Mouse (Mus musculus) liver, embryonic 12.5 days (tissue): Measurements from ENCODE around the gene Dcaf7. TPM values are rescaled to one million over a fixed set of nuclear protein-coding genes. Genes with fewer than 3 reads are reported as not detected.

Experiments used
- ATAC-seq: fragments of 200-750 bp; cut with Nextera tagmentation; 2 replicates; pipeline ENCODE4 v1.8.0; 2017; ENCODE audit warnings: moderate number of reproducible peaks, mild to moderate bottlenecking, moderate library complexity
- H3K27ac ChIP-seq: fragments of 300-500 bp; sonication (generic); 2 replicates; pipeline ENCODE4 v1.5.1; 2016; ENCODE audit warnings: mild to moderate bottlenecking
- H3K27me3 ChIP-seq: fragments of 300-500 bp; sonication (generic); replicated peaks from 2 replicates; pipeline ENCODE4 v1.6.1; 2016; ENCODE audit warnings: mild to moderate bottlenecking, moderate library complexity
- H3K36me3 ChIP-seq: fragments of 300-500 bp; sonication (generic); 2 replicates; pipeline ENCODE4 v1.6.1; 2016; ENCODE audit warnings: mild to moderate bottlenecking, moderate library complexity
- H3K4me1 ChIP-seq: fragments of 300-500 bp; sonication (generic); 2 replicates; pipeline ENCODE4 v1.6.1; 2016
- H3K4me2 ChIP-seq: fragments of 300-500 bp; sonication (generic); 2 replicates; pipeline ENCODE4 v1.6.1; 2016; ENCODE audit warnings: mild to moderate bottlenecking, moderate library complexity
- H3K4me3 ChIP-seq: fragments of 300-500 bp; sonication (generic); 2 replicates; pipeline ENCODE4 v1.5.1; 2016; ENCODE audit warnings: mild to moderate bottlenecking, moderate library complexity
- H3K9ac ChIP-seq: fragments of 300-500 bp; sonication (generic); 2 replicates; pipeline ENCODE4 v1.6.1; 2016; ENCODE audit warnings: mild to moderate bottlenecking, moderate library complexity
- H3K9me3 ChIP-seq: fragments of 300-500 bp; sonication (generic); replicated peaks from 2 replicates; pipeline ENCODE4 v1.6.1; 2016; ENCODE audit warnings: mild to moderate bottlenecking, moderate library complexity
- WGBS: fragments of 180-500 bp; shearing (Covaris S2); methylation state at CpG from one replicate; pipeline ENCODE4 v1.1.7; 2016; ENCODE audit not compliant: insufficient replicate concordance; 5-methylcytosine and 5-hydroxymethylcytosine counted together
- polyA plus RNA-seq: library from polyadenylated mRNA; unstranded; fragments of >200 nt; fragmentation: Nextera tagmentation; extraction: Ambion mirVana; gene quantifications from 2 replicates; pipeline ENCODE4 v1.2.1, GENCODE M21; 2016

Gene Dcaf7
- polyA plus RNA-seq = 41.5 and 43.0 TPM in 2 replicates

GRCm38 (mm10) chr11:106036548-106037417, at the start of gene Dcaf7:
TSS of gene Dcaf7 (plus strand) at chr11:106036872.
- whole genome bisulfite sequencing = under 1% methylated on average over 66 of the region's 66 CpGs
- peak within 1 kb of the TSS; percentile 90 for H3K27ac ChIP-seq
- H3K36me3 ChIP-seq = no peaks in the 10 kb centered on the region; the same call in 1 of the 2 replicates
- no peaks in the 10 kb centered on the region for H3K9me3 ChIP-seq
- H3K4me3 ChIP-seq = peak within 1 kb of the TSS; percentile 99
- H3K4me2 ChIP-seq = peak within 1 kb of the TSS; percentile 91
- peak; percentile 98 for ATAC-seq
- peak within 1 kb of the TSS; percentile 92 for H3K9ac ChIP-seq
- no peaks in the 10 kb centered on the region for H3K27me3 ChIP-seq
- H3K4me1 ChIP-seq = peaks cover 55% of the 10 kb centered on the region

DNA sequence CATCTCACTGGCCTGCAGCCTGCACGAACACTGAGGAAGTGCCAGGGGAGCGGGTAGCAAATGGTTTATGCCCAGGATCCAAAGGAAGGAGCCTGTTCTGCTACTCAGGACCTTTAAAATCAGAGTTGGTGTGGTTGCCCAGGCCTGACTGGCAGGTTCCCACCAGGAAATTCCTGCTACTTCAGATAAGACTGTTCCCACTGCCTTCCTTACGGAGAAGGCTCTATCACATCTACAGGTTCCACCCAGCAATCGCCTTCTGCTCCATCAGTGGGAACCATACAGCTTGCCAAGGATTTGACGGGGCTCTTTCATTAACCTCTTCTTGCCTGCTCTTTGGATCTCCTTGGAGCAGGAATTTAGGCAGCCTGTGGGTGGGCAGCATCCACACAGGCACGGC, 49.2 kb upstream of the Dcaf7 start:
- Histone ChIP-seq H3K36me3 (no peaks in the 10 kb centered on the region), H3K4me2 (no peak overlapping the region), H3K9me3 (no peaks in the 10 kb centered on the region), H3K27me3 (peaks cover 13% of the 10 kb centered on the region; the same call in 1 of the 2 replicates), H3K4me1 (0 out of 2 replicates have a peak, but pooled peaks cover 3% of the 10 kb centered on the region), H3K27ac (no peak overlapping the region), H3K4me3 (no peak overlapping the region), H3K9ac (no peak overlapping the region)
- no peak for ATAC-seq
- WGBS = 40% methylated on average over 6 of the region's 6 CpGs

- 58% methylated on average over 6 of the region's 6 CpGs for WGBS
- 0 out of 2 replicates have a peak, but pooled peaks cover 3% of the 10 kb centered on the region for H3K4me1 ChIP-seq
- H3K9ac ChIP-seq = no peak overlapping the region
- no peak overlapping the region for H3K27ac ChIP-seq
- ATAC-seq = no peak
- H3K4me3 ChIP-seq = no peak overlapping the region
- no peak overlapping the region for H3K4me2 ChIP-seq
- peaks cover 13% of the 10 kb centered on the region; the same call in 1 of the 2 replicates for H3K27me3 ChIP-seq
- no peaks in the 10 kb centered on the region for H3K9me3 ChIP-seq
- no peaks in the 10 kb centered on the region for H3K36me3 ChIP-seq
These were observed 47.2 kb upstream of the Dcaf7 start for GRCm38 (mm10) chr11:105989446-105989845.

DNA sequence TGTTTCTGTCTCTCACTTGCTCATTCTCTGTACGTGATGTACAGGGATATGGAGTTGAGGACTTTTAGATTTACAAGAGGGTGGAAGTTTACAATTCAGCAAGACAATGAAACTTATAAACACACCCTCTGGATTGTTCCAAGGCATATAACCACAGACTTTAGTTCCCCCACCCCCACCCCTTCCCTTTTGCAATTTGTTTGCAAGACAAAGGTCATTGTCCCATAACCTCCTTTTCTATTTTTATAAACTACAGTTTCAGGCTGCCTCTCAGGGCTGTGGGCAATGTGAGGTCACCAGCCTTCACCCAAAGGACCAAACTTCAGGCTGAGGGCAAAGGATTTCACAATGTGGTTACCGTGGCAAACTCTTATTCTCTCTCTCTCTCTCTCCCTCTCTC, 46.4 kb upstream of the Dcaf7 start:
- WGBS = 34% methylated on average over 2 of the region's 2 CpGs

DNA sequence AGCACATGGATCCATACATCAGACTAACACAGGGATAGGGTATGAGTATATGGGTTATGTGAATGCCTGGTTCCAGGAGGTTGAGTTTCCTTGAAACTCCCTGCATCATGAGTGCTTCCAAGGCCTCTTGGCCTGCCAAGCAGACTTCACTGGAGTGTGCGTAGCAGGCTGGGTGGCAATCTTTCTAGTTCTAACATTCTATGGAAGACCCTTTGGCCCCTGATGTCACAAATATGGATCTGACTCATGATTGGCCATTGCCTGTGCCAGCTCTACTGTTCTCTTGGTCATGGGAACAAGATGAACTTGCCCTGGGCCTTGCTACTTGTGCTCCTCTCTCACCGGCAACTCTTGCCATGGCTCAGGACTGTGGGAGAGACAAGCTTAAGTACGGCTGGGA, 42.3 kb upstream of the Dcaf7 start, which contains the start of gene Ace3:
Gene Ace3 (plus strand): TSS at position 301 of the 400 bp plus-strand sequence.
- H3K9me3 ChIP-seq = no peaks in the 10 kb centered on the region
- no peak within 1 kb of the TSS for H3K4me3 ChIP-seq
- H3K27ac ChIP-seq = no peak within 1 kb of the TSS
- H3K36me3 ChIP-seq = no peaks in the 10 kb centered on the region
- 85% methylated on average over 3 of the region's 3 CpGs for WGBS
- H3K9ac ChIP-seq = no peak within 1 kb of the TSS
- H3K27me3 ChIP-seq = peaks cover 17% of the 10 kb centered on the region
- ATAC-seq = no peak
- 0 out of 2 replicates have a peak, but pooled peaks cover 3% of the 10 kb centered on the region for H3K4me1 ChIP-seq
- H3K4me2 ChIP-seq = no peak within 1 kb of the TSS

More for the DNA sequence above, 46.4 kb upstream of the Dcaf7 start:
- no peak for ATAC-seq
- Histone ChIP-seq H3K27ac (no peak overlapping the region), H3K36me3 (no peaks in the 10 kb centered on the region), H3K9ac (no peak overlapping the region), H3K4me2 (no peak overlapping the region), H3K9me3 (no peaks in the 10 kb centered on the region), H3K27me3 (peaks cover 13% of the 10 kb centered on the region), H3K4me3 (no peak overlapping the region), H3K4me1 (0 out of 2 replicates have a peak, but pooled peaks cover 3% of the 10 kb centered on the region)

DNA sequence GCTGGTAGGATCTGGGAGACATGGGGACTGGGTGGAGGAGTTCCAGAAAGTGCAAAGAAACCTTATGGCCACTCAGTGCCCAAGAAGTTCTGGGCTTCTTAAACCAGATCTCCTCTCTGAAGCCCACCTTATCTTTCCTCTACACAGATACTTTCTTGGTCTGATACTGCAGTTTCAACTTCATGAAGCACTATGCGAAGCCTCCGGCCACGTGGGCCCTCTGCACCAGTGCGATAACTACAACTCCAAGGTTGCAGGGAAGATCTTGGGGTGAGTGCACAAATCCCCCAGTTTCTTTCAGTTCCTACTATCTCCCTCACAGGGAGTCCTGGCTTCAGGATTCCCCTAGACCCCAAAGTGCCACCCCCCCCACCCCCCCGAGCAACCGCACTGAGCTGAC, 36.6 kb upstream of the Dcaf7 start:
- Histone ChIP-seq H3K9ac (no peak overlapping the region), H3K9me3 (no peaks in the 10 kb centered on the region), H3K4me1 (no peaks in the 10 kb centered on the region), H3K36me3 (no peaks in the 10 kb centered on the region), H3K27me3 (peaks cover 27% of the 10 kb centered on the region), H3K4me2 (no peak overlapping the region), H3K27ac (no peak overlapping the region), H3K4me3 (no peak overlapping the region)
- 69% methylated on average over 6 of the region's 6 CpGs for WGBS
- ATAC-seq = no peak

GRCm38 (mm10) chr11:106001718-106002117, 35.0 kb upstream of the Dcaf7 start:
- H3K4me1 ChIP-seq = 0 out of 2 replicates have a peak, but pooled peaks cover 6% of the 10 kb centered on the region
- no peak overlapping the region for H3K4me3 ChIP-seq
- H3K27me3 ChIP-seq = peaks cover 30% of the 10 kb centered on the region; the same call in 1 of the 2 replicates
- no peaks in the 10 kb centered on the region for H3K36me3 ChIP-seq
- no peak overlapping the region for H3K4me2 ChIP-seq
- H3K9me3 ChIP-seq = no peaks in the 10 kb centered on the region
- no peak for ATAC-seq
- WGBS = 30% methylated on average over 4 of the region's 4 CpGs
- H3K9ac ChIP-seq = no peak overlapping the region
- H3K27ac ChIP-seq = no peak overlapping the region

DNA sequence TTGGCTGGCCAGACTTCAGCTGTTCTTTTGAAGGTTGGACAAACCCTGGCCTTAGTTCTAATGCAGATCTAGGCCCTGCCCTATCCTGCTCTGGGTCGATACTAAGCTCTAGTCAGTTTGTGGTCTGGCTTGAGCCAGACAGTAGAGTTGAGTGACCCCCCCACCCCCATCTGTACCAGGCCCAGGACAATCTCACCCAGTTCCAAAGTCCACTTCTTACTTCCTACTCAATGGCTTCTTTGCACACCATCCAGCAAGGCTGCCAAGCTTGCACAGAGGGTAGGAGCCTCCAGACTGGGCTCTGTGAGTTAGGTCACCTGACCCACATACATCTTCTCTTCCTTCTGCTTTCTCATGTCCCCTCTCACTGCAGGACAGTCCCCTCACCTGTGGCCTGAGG, 32.1 kb upstream of the Dcaf7 start:
- peaks cover 48% of the 10 kb centered on the region for H3K27me3 ChIP-seq
- no peak for ATAC-seq
- H3K4me3 ChIP-seq = no peak overlapping the region
- 65% methylated on average over 1 of the region's 1 CpGs for WGBS
- no peaks in the 10 kb centered on the region for H3K9me3 ChIP-seq
- no peak overlapping the region for H3K9ac ChIP-seq
- no peak overlapping the region for H3K4me2 ChIP-seq
- H3K4me1 ChIP-seq = peaks cover 11% of the 10 kb centered on the region
- H3K36me3 ChIP-seq = no peaks in the 10 kb centered on the region
- H3K27ac ChIP-seq = no peak overlapping the region

DNA sequence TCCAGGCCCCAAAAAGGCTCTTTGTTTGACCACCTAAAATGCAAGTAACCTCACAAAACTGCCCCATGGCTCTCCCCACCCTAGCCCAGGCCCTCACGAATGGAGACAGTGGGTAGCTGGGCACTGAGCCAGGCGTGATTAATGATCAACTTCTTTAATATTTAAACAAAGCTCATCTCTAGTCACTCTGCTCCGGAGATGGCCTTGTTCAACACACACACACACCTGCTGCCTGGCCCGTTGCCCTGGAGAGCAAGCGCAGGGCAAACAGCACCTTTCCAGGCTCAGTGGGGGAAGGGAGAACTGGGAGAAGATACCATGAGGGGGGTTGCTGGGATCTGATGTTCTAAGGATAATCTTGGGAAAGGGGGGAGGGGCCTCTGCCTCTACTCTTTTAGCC, 30.7 kb upstream of the Dcaf7 start:
- no peaks in the 10 kb centered on the region for H3K36me3 ChIP-seq
- no peak overlapping the region for H3K9ac ChIP-seq
- no peak overlapping the region for H3K27ac ChIP-seq
- peaks cover 54% of the 10 kb centered on the region for H3K27me3 ChIP-seq
- H3K9me3 ChIP-seq = no peaks in the 10 kb centered on the region
- H3K4me1 ChIP-seq = peaks cover 11% of the 10 kb centered on the region
- H3K4me3 ChIP-seq = no peak overlapping the region
- WGBS = 49% methylated on average over 5 of the region's 5 CpGs
- no peak overlapping the region for H3K4me2 ChIP-seq
- ATAC-seq = 0 out of 2 replicates have a peak, but pooled peaks have one; percentile 42

DNA sequence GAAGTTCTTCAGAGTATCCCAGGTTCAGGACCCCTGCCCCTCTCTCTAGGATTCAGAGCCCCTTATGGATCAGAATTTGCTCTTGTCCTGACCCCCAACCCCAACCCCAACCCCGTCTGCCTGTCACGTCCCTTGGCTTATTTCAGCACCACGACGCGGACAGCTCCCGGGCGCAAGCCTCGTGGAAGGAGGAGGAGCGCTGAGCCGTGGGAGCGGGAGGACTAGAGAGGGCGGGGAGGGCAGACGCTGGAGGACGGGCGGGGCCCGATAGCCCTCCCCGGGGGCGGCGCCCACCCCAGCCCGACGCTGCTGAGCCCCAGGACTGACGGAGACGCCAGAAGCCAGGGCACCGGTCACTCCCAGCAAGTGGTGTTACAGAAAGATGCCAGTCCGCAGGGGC, 28.9 kb upstream of the Dcaf7 start, which contains the start of gene Kcnh6:
Gene Kcnh6 (plus strand): TSS at position 304 of the 400 bp plus-strand sequence.
- no peak within 1 kb of the TSS for H3K9ac ChIP-seq
- WGBS = 4% methylated on average over 25 of the region's 25 CpGs
- 0 out of 2 replicates have a peak within 1 kb of the TSS, but pooled peaks have one; percentile 20 for H3K4me3 ChIP-seq
- peaks cover 73% of the 10 kb centered on the region for H3K27me3 ChIP-seq
- no peaks in the 10 kb centered on the region for H3K9me3 ChIP-seq
- no peaks in the 10 kb centered on the region for H3K36me3 ChIP-seq
- H3K4me2 ChIP-seq = peak within 1 kb of the TSS; percentile 60
- H3K4me1 ChIP-seq = peaks cover 11% of the 10 kb centered on the region
- H3K27ac ChIP-seq = no peak within 1 kb of the TSS
- ATAC-seq = peak; percentile 38; the same call in 1 of the 2 replicates

GRCm38 (mm10) chr11:106012711-106013110, 24.0 kb upstream of the Dcaf7 start:
- WGBS = 48% methylated on average over 7 of the region's 7 CpGs
- H3K4me3 ChIP-seq = no peak overlapping the region
- H3K27me3 ChIP-seq = peaks cover 96% of the 10 kb centered on the region
- H3K4me1 ChIP-seq = peaks cover 5% of the 10 kb centered on the region
- no peaks in the 10 kb centered on the region for H3K9me3 ChIP-seq
- ATAC-seq = no peak
- H3K4me2 ChIP-seq = no peak overlapping the region
- no peak overlapping the region for H3K9ac ChIP-seq
- H3K36me3 ChIP-seq = no peaks in the 10 kb centered on the region
- no peak overlapping the region for H3K27ac ChIP-seq

GRCm38 (mm10) chr11:106013556-106014225, 23.0 kb upstream of the Dcaf7 start:
- Histone ChIP-seq H3K27me3 (peaks cover 96% of the 10 kb centered on the region), H3K36me3 (no peaks in the 10 kb centered on the region), H3K9ac (no peak overlapping the region), H3K4me1 (no peaks in the 10 kb centered on the region), H3K27ac (no peak overlapping the region), H3K4me2 (no peak overlapping the region), H3K9me3 (no peaks in the 10 kb centered on the region), H3K4me3 (no peak overlapping the region)
- no peak for ATAC-seq
- WGBS = 63% methylated on average over 11 of the region's 11 CpGs
